Mouse (Mus musculus): ENCODE measurements around the gene Eml3. TPM values are rescaled to one million over a fixed set of nuclear protein-coding genes. Genes with fewer than 3 reads are reported as not detected.

Gene Eml3
- total RNA-seq, 2 experiments from 2014 or later: 11.5 to 11.7 TPM

GRCm38 (mm10) chr19:8989567-8990431 lies 60.4 kb downstream of the Eml3 start:
- H3K4me3 ChIP-seq: peak overlapping the region; percentile 58
- no peak; the same call in 1 of the 2 replicates for TF ChIP-seq CTCF (conservative IDR thresholded peaks at IDR 0.05)
- peak overlapping the region; percentile 84 for H3K27ac ChIP-seq
- no peak for DNase-seq (ENCODE audit: low spot score in 2 of 2)

GRCm38 (mm10) chr19:8990432-8991102 lies 61.2 kb downstream of the Eml3 start:
- TF ChIP-seq CTCF (conservative IDR thresholded peaks at IDR 0.05): no peak
- no peak for DNase-seq (ENCODE audit: low spot score in 2 of 2)
- peak overlapping the region; percentile 84 for H3K27ac ChIP-seq

More at GRCm38 (mm10) chr19:8990432-8991102, 61.2 kb downstream of the Eml3 start:
- H3K4me3 ChIP-seq: peak overlapping the region; percentile 58

Small RNA genes within 50 kb of the gene (microRNA-seq; reads per million reads assigned to microRNA genes)
- gene Mir5136: 0 reads per million in 2 experiments

Other genes starting within 250 kb of the Eml3 start
- gene Slc3a2, start 206.2 kb upstream of the Eml3 start, total RNA-seq (2021): 100 to 1,000 TPM; 149 to 151 TPM
- gene Wdr74, start 193.7 kb upstream of the Eml3 start, total RNA-seq (2021): 10 to 100 TPM; 47.4 to 55.0 TPM
- 1 to 10 TPM; 1.5 to 3.4 TPM for gene 1700092M07Rik, start 188.8 kb upstream of the Eml3 start, total RNA-seq (2021)
- gene Stx5a, start 188.1 kb upstream of the Eml3 start, total RNA-seq (2021): 10 to 100 TPM; 69.5 to 78.4 TPM
- gene Nxf1, start 172.5 kb upstream of the Eml3 start, total RNA-seq (2021): 100 to 1,000 TPM; 102 to 106 TPM
- gene Tmem223, start 158.6 kb upstream of the Eml3 start, total RNA-seq (2021): 10 to 100 TPM; 75.4 to 82.7 TPM
- 1 to 10 TPM; 7.4 to 7.7 TPM for gene Tmem179b, start 155.1 kb upstream of the Eml3 start, total RNA-seq (2021)
- gene Taf6l, start 143.1 kb upstream of the Eml3 start, total RNA-seq (2021): 10 to 100 TPM; 15.7 to 18.4 TPM
- gene Polr2g, start 131.0 kb upstream of the Eml3 start, total RNA-seq (2021): 100 to 1,000 TPM; 113 to 120 TPM
- 1 to 10 TPM; 5.8 to 6.5 TPM for gene Zbtb3, start 127.0 kb upstream of the Eml3 start, total RNA-seq (2021)
- gene Ttc9c, start 110.2 kb upstream of the Eml3 start, total RNA-seq (2021): 10 to 100 TPM; 36.5 to 37.9 TPM
- gene Hnrnpul2, start 109.5 kb upstream of the Eml3 start, total RNA-seq (2021): 100 to 1,000 TPM; 123 to 127 TPM
- 1 to 10 TPM in 1 of 2 experiments, not detected in 1; 3.4 TPM for gene AC129217.1, start 99.8 kb upstream of the Eml3 start, total RNA-seq (2021)
- gene Bscl2, start 92.1 kb upstream of the Eml3 start, total RNA-seq (2021): 100 to 1,000 TPM; 101 TPM
- 100 to 1,000 TPM; 160 TPM for gene Gng3, start 90.4 kb upstream of the Eml3 start, total RNA-seq (2021)
- under 1 TPM; 0.32 to 0.44 TPM for gene Lrrn4cl, start 78.8 kb upstream of the Eml3 start, total RNA-seq (2021)
- 100 to 1,000 TPM in 1 of 2 experiments, 10 to 100 TPM in 1; 93.5 to 100 TPM for gene Ubxn1, start 58.1 kb upstream of the Eml3 start, total RNA-seq (2021)
- 10 to 100 TPM; 32.5 to 32.8 TPM for gene Uqcc3, start 48.6 kb upstream of the Eml3 start, total RNA-seq (2021)
- 1 to 10 TPM; 4.8 to 6.6 TPM for gene Lbhd1, start 45.8 kb upstream of the Eml3 start, total RNA-seq (2021)
- gene Gm49403, start 45.6 kb upstream of the Eml3 start, total RNA-seq (2021): not detected
- gene 1810009A15Rik, start 40.7 kb upstream of the Eml3 start, total RNA-seq (2021): 10 to 100 TPM; 25.3 to 30.0 TPM
- 1 to 10 TPM; 2.0 to 2.9 TPM for gene Gm49416, start 40.6 kb upstream of the Eml3 start, total RNA-seq (2021)
- 10 to 100 TPM; 24.4 to 25.6 TPM for gene Ints5, start 36.5 kb upstream of the Eml3 start, total RNA-seq (2021)
- gene Ganab, start 31.5 kb upstream of the Eml3 start, total RNA-seq (2021): 100 to 1,000 TPM; 114 to 118 TPM
- gene B3gat3, start 9.2 kb upstream of the Eml3 start, total RNA-seq (2021): 100 to 1,000 TPM; 167 to 191 TPM
- gene Rom1, start 196 bp upstream of the Eml3 start, total RNA-seq (2021): 1 to 10 TPM; 4.4 to 5.7 TPM
- gene Mta2, start 12.3 kb downstream of the Eml3 start, total RNA-seq (2021): 10 to 100 TPM; 58.0 to 68.7 TPM
- 10 to 100 TPM; 20.7 to 20.8 TPM for gene Tut1, start 24.3 kb downstream of the Eml3 start, total RNA-seq (2021)
- gene Eef1g, start 37.5 kb downstream of the Eml3 start, total RNA-seq (2021): 100 to 1,000 TPM; 238 to 242 TPM
- 10 to 100 TPM; 19.4 to 21.9 TPM for gene Ahnak, start 59.7 kb downstream of the Eml3 start, total RNA-seq (2021)
- gene Scgb1a1, start 158.4 kb downstream of the Eml3 start, total RNA-seq (2021): not detected
- gene Asrgl1, start 206.1 kb downstream of the Eml3 start, total RNA-seq (2021): 100 to 1,000 TPM; 133 to 162 TPM

Data from layer of hippocampus, adult 2 months (tissue).